Mouse (Mus musculus) layer of hippocampus, postnatal 14 days (tissue): ENCODE measurements at regions not wholly inside any gene's neighbourhood (a gene's known extent, or its start where the extent isn't known, plus 50 kb on each side); places are given as distances from the start of the nearest gene placed in this dataset.

Experiments used
- DNase-seq, 2 experiments: peaks; one replicate each; pipeline ENCODE4 v3.0.0; 2021 to 2022; ENCODE audit warnings: low spot score in 2 of 2, mixed read lengths in 1 of 2

DNA sequence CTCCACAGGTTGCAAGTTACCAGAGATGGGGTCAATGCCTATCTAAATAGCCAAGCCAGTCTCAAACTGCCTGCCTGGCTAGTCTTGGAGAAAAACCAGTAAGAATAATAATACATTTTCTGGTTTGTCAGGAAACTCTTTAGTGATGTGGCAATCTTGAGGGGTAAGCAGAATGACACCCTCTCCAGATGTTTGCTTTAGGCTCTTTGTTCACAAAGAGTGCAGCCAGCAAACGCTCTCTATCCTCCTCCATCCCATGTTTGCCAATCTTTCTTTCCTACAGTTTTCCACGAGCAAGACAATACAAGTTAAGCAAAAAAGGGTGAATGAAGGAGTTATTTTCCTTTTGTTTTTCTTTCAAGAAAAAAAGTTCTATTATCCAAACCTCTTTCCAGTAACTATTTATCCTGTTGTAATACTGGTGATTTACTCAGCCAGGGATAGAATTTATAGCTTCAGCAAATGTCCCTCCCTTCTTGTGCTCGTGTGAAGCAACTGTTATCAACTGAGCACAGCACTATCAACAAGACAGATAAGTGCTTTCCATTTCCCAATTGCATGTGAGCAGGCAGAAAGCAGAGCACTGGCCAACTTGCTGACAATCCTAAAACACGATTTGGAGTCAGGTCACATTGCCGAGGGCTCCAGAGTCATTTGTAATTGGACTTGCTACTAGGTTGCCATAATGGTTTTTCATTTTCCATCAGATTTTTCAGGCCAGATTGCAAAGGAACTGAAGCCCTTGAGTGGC, 873.5 kb downstream of the Rapgef2 start:
- DNase-seq = no peak

DNA sequence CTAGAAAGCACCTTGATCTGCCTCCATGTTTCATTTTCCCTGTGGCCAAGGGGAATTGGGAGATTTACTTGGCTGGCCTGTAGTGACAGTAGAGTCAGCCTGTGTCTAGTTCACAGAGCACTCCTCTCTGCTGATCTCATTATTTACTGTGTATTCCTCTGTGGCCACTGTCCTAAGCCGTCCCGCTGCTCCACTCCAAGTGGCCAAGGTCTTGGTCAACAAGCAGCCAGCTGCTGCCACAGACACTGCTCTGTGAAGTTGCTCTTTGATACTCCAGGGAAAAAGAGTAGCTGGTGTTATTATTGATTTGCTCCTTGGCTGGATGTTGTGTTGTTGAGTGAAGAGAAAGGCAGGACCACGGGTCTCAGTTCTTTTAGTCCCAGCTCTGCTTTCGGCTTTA, 874.9 kb downstream of the Rapgef2 start:
- DNase-seq = no peak

GRCm38 (mm10) chr3:78409237-78409636, 877.1 kb downstream of the Rapgef2 start:
- no peak for DNase-seq

- peak in 1 of 2 experiments; percentile 2 for DNase-seq
Observed at GRCm38 (mm10) chr3:78405760-78406467, 880.4 kb downstream of the Rapgef2 start.

DNA sequence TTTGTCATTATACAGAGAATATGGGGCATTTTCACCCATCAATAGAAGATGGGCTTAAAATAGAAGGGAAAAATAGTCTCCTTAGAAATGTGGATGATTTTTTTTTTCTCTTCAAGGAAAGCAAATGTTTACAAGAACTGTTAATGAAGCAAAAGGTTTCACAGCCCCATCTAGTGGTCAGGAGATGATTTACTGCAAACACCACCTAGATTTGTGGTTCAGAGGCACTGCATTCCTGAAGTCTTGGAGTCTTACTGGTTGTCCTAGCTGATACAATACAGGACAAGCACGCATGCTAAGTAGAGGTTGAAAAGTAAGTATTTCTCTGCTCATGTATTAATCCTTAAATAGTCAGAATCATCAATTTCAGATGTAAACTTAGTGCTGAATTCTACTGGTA, 927.9 kb downstream of the Rapgef2 start:
- peak in 1 of 2 experiments; percentile 78 for DNase-seq

GRCm38 (mm10) chr3:78339891-78340290, 946.4 kb downstream of the Rapgef2 start:
- no peak for DNase-seq

DNA sequence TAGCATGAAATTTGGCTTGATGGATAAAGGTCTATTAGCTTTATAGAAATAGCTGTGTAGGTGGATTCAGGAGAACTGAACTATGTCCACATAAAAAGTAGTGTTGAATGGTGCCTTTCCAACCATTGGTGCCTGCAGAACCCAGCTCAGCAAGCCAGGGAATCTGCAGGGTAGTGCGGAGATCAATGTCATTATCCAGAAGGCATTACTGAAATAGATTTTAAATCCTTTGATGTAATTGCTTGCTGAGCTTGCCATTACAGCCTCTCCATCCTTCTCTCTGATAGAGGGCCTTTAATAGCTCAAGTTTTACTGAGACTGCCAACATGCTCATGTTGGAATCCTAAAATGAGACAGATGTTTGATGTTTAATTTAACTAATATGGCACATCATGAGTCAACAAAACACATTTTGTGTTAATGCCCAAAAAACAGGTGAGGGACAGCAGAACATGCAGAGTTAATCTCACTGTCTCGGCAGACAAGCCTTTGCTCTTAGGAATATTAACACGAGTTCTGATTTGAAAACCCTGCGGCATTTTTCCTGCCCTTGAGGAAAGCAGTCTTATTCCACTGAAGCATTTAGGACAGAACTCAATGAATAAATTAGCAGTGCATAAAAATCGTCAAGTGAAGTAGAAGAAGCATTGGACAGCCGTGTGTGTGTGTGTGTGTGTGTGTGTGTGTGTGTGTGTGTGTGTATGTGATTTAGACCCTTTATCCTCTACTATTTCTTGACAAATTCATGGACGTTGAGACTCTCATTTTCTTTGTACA, 974.5 kb downstream of the Rapgef2 start:
- DNase-seq = no peak

GRCm38 (mm10) chr3:78300506-78300905, 985.8 kb downstream of the Rapgef2 start:
- no peak for DNase-seq

DNA sequence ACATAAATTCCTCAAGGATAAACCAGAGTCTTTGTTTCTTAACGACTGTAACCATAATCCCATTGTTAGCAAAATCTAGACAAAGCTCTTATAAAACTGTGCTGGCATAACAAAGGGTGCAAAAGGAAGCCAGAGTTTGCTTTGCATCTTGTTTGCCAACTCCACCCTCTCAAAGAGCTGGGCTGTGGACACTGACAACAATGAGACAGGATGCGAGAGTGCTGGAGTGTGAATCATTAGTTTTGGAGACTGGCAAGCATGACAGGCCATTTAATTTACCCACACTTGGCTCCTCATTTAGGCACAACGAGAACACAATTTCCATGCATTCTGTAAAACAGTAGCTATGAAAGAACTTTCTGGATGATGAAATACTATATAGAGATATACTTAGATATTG, 994.4 kb downstream of the Rapgef2 start:
- no peak for DNase-seq

DNA sequence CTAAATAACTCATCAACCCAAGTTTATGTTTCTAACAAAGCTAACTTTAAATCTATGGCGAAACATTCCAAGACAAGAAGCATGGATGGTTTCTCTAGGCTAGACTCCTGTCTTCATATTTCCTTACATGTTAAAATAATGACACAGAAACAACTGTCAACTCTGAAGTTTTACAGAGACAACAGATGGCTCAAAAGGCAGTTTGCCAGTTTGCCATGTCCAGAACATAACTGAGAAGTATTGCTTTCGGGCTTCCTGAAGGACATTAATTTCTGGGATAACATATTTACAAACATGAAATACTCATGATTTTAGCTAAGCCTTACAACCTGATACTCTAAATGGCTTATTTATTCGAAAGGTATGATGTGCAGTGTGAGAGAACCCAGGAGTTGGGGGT, 1002.2 kb downstream of the Rapgef2 start:
- DNase-seq = peak in 1 of 2 experiments; percentile 3

GRCm38 (mm10) chr3:78236920-78237319, 1049.4 kb downstream of the Rapgef2 start:
- no peak for DNase-seq

- DNase-seq = no peak
Observed at GRCm38 (mm10) chr3:78209729-78210128, 1076.6 kb downstream of the Rapgef2 start.

- no peak for DNase-seq
Observed at GRCm38 (mm10) chr3:78162601-78163000, 1123.7 kb downstream of the Rapgef2 start.

- peak; percentile 4 to 32 for DNase-seq
Observed at GRCm38 (mm10) chr3:78158450-78158849, 1127.9 kb downstream of the Rapgef2 start.
